Mouse (Mus musculus) small intestine, adult 2 months (tissue): ENCODE results near the gene Foxn3.

Source experiments
- CTCF ChIP-seq: fragments of 200-500 bp; IDR thresholded peaks from 2 replicates; pipeline ENCODE4 v1.5.1; 2012; ENCODE audit warnings: low read depth, mild to moderate bottlenecking, control low read depth, inconsistent platforms, low read length, moderate library complexity, mixed read lengths; ENCODE audit not compliant: insufficient replicate concordance, insufficient read length; ENCODE audit errors: extremely low read depth
- POLR2A ChIP-seq: fragments of 200-500 bp; IDR thresholded peaks from 2 replicates; pipeline ENCODE4 v1.6.1; 2012; ENCODE audit warnings: low read depth, mild to moderate bottlenecking, control low read depth, inconsistent platforms, low read length, moderate library complexity

DNA sequence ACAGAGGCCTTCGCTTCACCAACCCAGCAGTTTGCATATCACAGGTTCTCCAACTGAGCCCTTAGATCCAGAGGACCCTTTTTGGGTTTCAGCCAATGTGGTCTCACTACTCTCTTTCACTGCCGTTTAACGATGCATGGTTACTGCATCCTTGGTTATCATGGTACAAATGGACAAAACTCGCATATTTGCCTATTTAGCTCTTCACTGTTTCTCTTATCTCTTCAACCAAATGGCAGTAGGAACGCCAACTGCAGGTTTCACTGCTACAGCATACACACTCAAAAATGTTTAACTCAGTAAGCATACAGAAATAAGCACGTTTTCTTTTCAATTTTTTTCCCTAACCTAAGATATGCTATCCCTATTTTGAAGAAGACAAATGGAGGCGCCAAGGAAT, 31.0 kb downstream of the Foxn3 start:
- TF ChIP-seq POLR2A (no peak), CTCF (no peak)
